Mouse (Mus musculus): ENCODE data around the gene S100a6. TPM values are rescaled to one million over a fixed set of nuclear protein-coding genes. Genes with fewer than 3 reads are reported as not detected.
A peak's percentile ranks its signal among the peaks of the same experiment; 100 is the strongest.

Gene S100a6
- polyA plus RNA-seq, 1 experiment from 2014 or later = 84.2 TPM

DNA sequence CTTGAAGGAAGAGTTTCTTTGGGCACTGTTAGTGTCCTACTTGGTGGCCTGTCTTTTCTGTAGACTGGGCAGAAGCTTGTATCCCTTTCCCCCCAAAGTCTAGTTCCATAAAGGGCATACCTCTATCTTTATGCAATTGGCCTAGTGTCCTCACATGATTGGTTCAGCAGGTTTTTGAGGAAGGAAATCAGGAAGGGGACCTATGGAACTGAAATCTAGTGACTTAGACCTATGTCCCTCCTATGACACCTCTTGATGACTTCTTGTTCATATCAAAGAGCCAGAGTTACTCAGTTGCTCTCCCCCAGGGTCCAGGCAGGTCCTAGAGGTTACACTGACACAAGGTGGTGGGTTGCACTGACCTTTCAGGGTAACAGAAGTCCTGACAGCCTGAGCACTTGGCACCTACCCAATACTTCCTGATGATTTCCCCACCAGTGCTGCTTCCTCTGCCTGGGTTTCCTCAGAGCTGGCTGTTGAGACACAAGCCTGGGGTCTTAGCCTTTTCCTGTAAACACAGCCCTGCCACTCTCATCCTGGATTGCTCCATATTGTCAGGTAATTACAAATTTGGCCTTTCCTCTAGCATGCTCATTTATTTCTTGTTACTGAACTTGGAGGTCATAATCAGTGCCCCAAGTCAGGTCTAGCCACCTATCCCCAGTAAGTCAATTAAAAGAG is 46.8 kb downstream of the S100a6 start:
- DNase-seq (no peak), ATAC-seq (ENCODE audit: insufficient read depth) (no peak)
- Histone ChIP-seq H3K27me3 (ENCODE audit: insufficient read depth, low read length) (no peaks in the 10 kb centered on the region), H3K27ac (ENCODE audit: low read depth) (no peak overlapping the region), H3K9me3 (ENCODE audit: low read depth, low read length) (no peaks in the 10 kb centered on the region), H3K4me1 (ENCODE audit: insufficient read depth) (no peaks in the 10 kb centered on the region), H3K4me3 (ENCODE audit: low read depth, low read length) (no peak overlapping the region), H3K9ac (no peak overlapping the region), H3K4me2 (no peak overlapping the region), H3K36me3 (ENCODE audit: insufficient read depth) (no peaks in the 10 kb centered on the region)
- no peak for TF ChIP-seq CTCF (IDR thresholded peaks at IDR 0.05; ENCODE audit: low read depth)

GRCm38 (mm10) chr3:90664219-90664618 is 51.5 kb downstream of the S100a6 start:
- H3K9me3 ChIP-seq (ENCODE audit: low read depth, low read length) = no peaks in the 10 kb centered on the region
- WGBS = 68% methylated on average over 2 of the region's 2 CpGs

DNA sequence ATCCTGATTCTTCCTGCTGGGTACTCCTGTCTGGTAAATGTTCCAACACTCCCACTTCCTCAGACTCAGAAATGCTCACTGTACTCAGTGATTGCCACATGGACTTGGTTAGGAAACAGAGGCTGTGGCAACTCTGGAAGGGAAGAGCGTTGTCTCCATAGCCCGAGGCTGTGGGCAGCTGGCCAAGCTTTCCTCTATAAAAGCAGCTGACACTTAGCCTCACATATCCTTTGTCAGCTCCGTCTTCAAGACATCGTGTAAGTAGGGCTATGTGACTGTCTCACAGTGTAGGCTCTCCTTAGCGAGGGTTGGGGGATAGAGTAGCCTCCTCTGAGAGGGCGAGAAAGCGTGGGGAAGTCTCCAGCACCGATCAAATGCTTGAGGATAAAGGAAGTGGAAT is 56.2 kb downstream of the S100a6 start, which contains the start of gene S100a8:
TSS of gene S100a8 (plus strand) at position 133 of the 400 bp plus-strand sequence.
- no peak within 1 kb of the TSS for H3K4me2 ChIP-seq
- no peak for TF ChIP-seq CTCF (IDR thresholded peaks at IDR 0.05; ENCODE audit: low read depth)
- no peak within 1 kb of the TSS for H3K4me3 ChIP-seq (ENCODE audit: low read depth, low read length)
- ATAC-seq (ENCODE audit: insufficient read depth) (no peak; the same call in 1 of the 2 replicates), DNase-seq (peak; percentile 70)
- no peak within 1 kb of the TSS for H3K27ac ChIP-seq (ENCODE audit: low read depth)
- H3K9ac ChIP-seq = no peak within 1 kb of the TSS
- H3K9me3 ChIP-seq (ENCODE audit: low read depth, low read length) = no peaks in the 10 kb centered on the region
- H3K27me3 ChIP-seq (ENCODE audit: insufficient read depth, low read length) = no peaks in the 10 kb centered on the region
- WGBS = 47% methylated on average over 8 of the region's 8 CpGs
- no peaks in the 10 kb centered on the region for H3K36me3 ChIP-seq (ENCODE audit: insufficient read depth)
- H3K4me1 ChIP-seq (ENCODE audit: insufficient read depth) = no peaks in the 10 kb centered on the region

More at GRCm38 (mm10) chr3:90664219-90664618, 51.5 kb downstream of the S100a6 start:
- peak; percentile 43 for DNase-seq
- H3K4me2 ChIP-seq = no peak overlapping the region
- H3K36me3 ChIP-seq (ENCODE audit: insufficient read depth) = no peaks in the 10 kb centered on the region
- no peaks in the 10 kb centered on the region for H3K4me1 ChIP-seq (ENCODE audit: insufficient read depth)
- no peak overlapping the region for H3K4me3 ChIP-seq (ENCODE audit: low read depth, low read length)
- no peaks in the 10 kb centered on the region for H3K27me3 ChIP-seq (ENCODE audit: insufficient read depth, low read length)
- no peak overlapping the region for H3K9ac ChIP-seq
- ATAC-seq (ENCODE audit: insufficient read depth) = no peak
- TF ChIP-seq CTCF (IDR thresholded peaks at IDR 0.05; ENCODE audit: low read depth) = peak; percentile 54
- H3K27ac ChIP-seq (ENCODE audit: low read depth) = no peak overlapping the region

Other genes with a start within 250 kb of the S100a6 start
- gene Slc27a3, start 222.9 kb upstream of the S100a6 start, polyA plus RNA-seq (2014; fragmentation: Nextera tagmentation; extraction: Ambion mirVana) = 18.4 and 19.1 TPM in 2 replicates
- 38.5 and 40.5 TPM in 2 replicates for gene Ints3, start 179.3 kb upstream of the S100a6 start, polyA plus RNA-seq (2014; fragmentation: Nextera tagmentation; extraction: Ambion mirVana)
- 17.8 and 19.3 TPM in 2 replicates for gene Npr1, start 147.0 kb upstream of the S100a6 start, polyA plus RNA-seq (2014; fragmentation: Nextera tagmentation; extraction: Ambion mirVana)
- 232 and 240 TPM in 2 replicates for gene Ilf2, start 136.8 kb upstream of the S100a6 start, polyA plus RNA-seq (2014; fragmentation: Nextera tagmentation; extraction: Ambion mirVana)
- gene Snapin, start 121.8 kb upstream of the S100a6 start, polyA plus RNA-seq (2014; fragmentation: Nextera tagmentation; extraction: Ambion mirVana) = 68.0 and 74.7 TPM in 2 replicates
- gene Chtop, start 103.4 kb upstream of the S100a6 start, polyA plus RNA-seq (2014; fragmentation: Nextera tagmentation; extraction: Ambion mirVana) = 103 and 109 TPM in 2 replicates
- gene S100a1, start 98.5 kb upstream of the S100a6 start, polyA plus RNA-seq (2014; fragmentation: Nextera tagmentation; extraction: Ambion mirVana) = 28.0 and 33.9 TPM in 2 replicates
- gene S100a13, start 98.4 kb upstream of the S100a6 start, polyA plus RNA-seq (2014; fragmentation: Nextera tagmentation; extraction: Ambion mirVana) = 27.3 and 32.2 TPM in 2 replicates
- gene S100a14, start 86.0 kb upstream of the S100a6 start, polyA plus RNA-seq (2014; fragmentation: Nextera tagmentation; extraction: Ambion mirVana) = 1.2 and 1.6 TPM in 2 replicates
- gene S100a16, start 75.6 kb upstream of the S100a6 start, polyA plus RNA-seq (2014; fragmentation: Nextera tagmentation; extraction: Ambion mirVana) = 161 and 175 TPM in 2 replicates
- 0.12 and 0.49 TPM in 2 replicates for gene S100a3, start 52.3 kb upstream of the S100a6 start, polyA plus RNA-seq (2014; fragmentation: Nextera tagmentation; extraction: Ambion mirVana)
- not detected in 2 replicates for gene S100a2, start 22.6 kb upstream of the S100a6 start, polyA plus RNA-seq (2014; fragmentation: Nextera tagmentation; extraction: Ambion mirVana)
- not detected in 2 replicates for gene Gm42674, start 11.0 kb upstream of the S100a6 start, polyA plus RNA-seq (2014; fragmentation: Nextera tagmentation; extraction: Ambion mirVana)
- 3.1 and 3.7 TPM in 2 replicates for gene S100a4, start 9.1 kb upstream of the S100a6 start, polyA plus RNA-seq (2014; fragmentation: Nextera tagmentation; extraction: Ambion mirVana)
- not detected in 2 replicates for gene S100a5, start 4.4 kb upstream of the S100a6 start, polyA plus RNA-seq (2014; fragmentation: Nextera tagmentation; extraction: Ambion mirVana)
- not detected in 2 replicates for gene S100a7a, start 41.1 kb downstream of the S100a6 start, polyA plus RNA-seq (2014; fragmentation: Nextera tagmentation; extraction: Ambion mirVana)
- gene S100a8, start 56.1 kb downstream of the S100a6 start, polyA plus RNA-seq (2014; fragmentation: Nextera tagmentation; extraction: Ambion mirVana) = 5.6 and 32.5 TPM in 2 replicates
- gene S100a9, start 82.8 kb downstream of the S100a6 start, polyA plus RNA-seq (2014; fragmentation: Nextera tagmentation; extraction: Ambion mirVana) = 1.9 and 14.0 TPM in 2 replicates
- not detected in 2 replicates for gene Pglyrp4, start 114.0 kb downstream of the S100a6 start, polyA plus RNA-seq (2014; fragmentation: Nextera tagmentation; extraction: Ambion mirVana)
- gene Gm5849, start 165.0 kb downstream of the S100a6 start, polyA plus RNA-seq (2014; fragmentation: Nextera tagmentation; extraction: Ambion mirVana) = not detected in 2 replicates